Mouse (Mus musculus): Measurements from ENCODE around the gene Gli1.

DNA sequence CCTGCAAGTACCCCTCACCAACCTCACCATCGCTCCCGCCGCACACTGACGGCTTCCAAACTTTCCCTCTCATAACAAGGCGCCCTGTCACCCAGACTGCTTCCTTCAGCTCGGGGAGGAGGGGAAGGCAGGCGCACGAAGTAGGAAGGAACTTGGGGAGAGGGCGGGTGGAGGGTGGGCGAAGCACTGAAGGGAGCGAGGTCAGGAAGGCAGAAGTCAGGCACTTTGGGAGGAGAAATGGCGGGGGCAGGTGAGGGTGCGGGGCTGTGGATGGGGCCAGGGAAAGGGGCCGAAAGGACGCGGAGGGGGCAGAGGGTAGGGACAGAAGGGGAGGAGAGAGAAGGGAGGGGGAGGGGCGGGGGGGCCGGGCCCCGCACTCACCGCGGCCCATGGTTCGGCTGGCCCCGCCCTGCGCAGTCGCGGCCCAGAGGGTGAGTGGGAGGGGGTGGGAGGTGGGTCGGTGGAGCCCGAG lies 53.4 kb downstream of the Gli1 start:
- TF ChIP-seq EP300 (IDR thresholded peaks at IDR 0.05; ENCODE audit: low read depth) (no peak), CTCF (IDR thresholded peaks at IDR 0.05; ENCODE audit: low read depth) (no peak)

Measured in liver, postnatal 0 days (tissue).